8 mouse cellular contexts compared by ENCODE assay signal in genomic region chr16:35592274-35593065, GRCm38 (mm10). TPM values are rescaled to one million over a fixed set of nuclear protein-coding genes. Genes with fewer than 3 reads are reported as not detected.
DNase-seq lines count a peak whose midpoint lies in the region; ATAC-seq lines count a peak whose summit lies in the region.

No protein-coding gene starts in this region.

- no peak for ATAC-seq in hindbrain, embryonic 12.5 days (ENCODE audit: low FRiP score)
- no peak for ATAC-seq in granulocyte monocyte progenitor cell, adult 5-6 weeks (replicated peaks; ENCODE audit: poor library complexity, severe bottlenecking)

- H3K27ac ChIP-seq in forebrain, embryonic 10.5 days = peak overlapping the region; percentile 79
- peak overlapping the region; percentile 62 for H3K27ac ChIP-seq in hindbrain, embryonic 12.5 days
- peak overlapping the region; percentile 84 for H3K27ac ChIP-seq in midbrain, embryonic 10.5 days (replicated peaks)

- H3K4me3 ChIP-seq in forebrain, embryonic 10.5 days = no peak overlapping the region
- no peak overlapping the region for H3K4me3 ChIP-seq in hindbrain, embryonic 12.5 days
- H3K4me3 ChIP-seq in midbrain, embryonic 10.5 days = no peak overlapping the region

- DNase-seq in left cerebral cortex, postnatal 4 days = peak; percentile 84
- no peak for DNase-seq in left cerebral cortex, adult 8-10 months (ENCODE audit: low spot score in 2 of 2)
- DNase-seq in forebrain, embryonic 10.5 days (ENCODE audit: extremely low spot score, low spot score) = no peak
- DNase-seq in midbrain, embryonic 10.5 days (ENCODE audit: low spot score) = no peak
- DNase-seq in thymus, adult 18-20 months = no peak
- DNase-seq in embryo, embryonic 10.5 days (ENCODE audit: low spot score) = no peak

- H3K9me3 ChIP-seq in forebrain, embryonic 10.5 days = peaks cover 8% of the 10 kb centered on the region; the same call in 1 of the 2 replicates
- H3K9me3 ChIP-seq in hindbrain, embryonic 12.5 days (replicated peaks) = peaks cover 3% of the 10 kb centered on the region; the same call in 1 of the 2 replicates
- peaks cover 6% of the 10 kb centered on the region; the same call in 1 of the 2 replicates for H3K9me3 ChIP-seq in midbrain, embryonic 10.5 days (replicated peaks)

- intact Hi-C loops in left cerebral cortex, postnatal 4 days (cut with DNase I) = no loop called here

- H3K4me2 ChIP-seq in hindbrain, embryonic 12.5 days (replicated peaks) = no peak overlapping the region

- WGBS in forebrain, embryonic 10.5 days = 40% methylated on average over 5 of the region's 5 CpGs
- 33% methylated on average over 5 of the region's 5 CpGs for WGBS in hindbrain, embryonic 12.5 days
- WGBS in midbrain, embryonic 10.5 days = 44% methylated on average over 5 of the region's 5 CpGs

- peaks cover 19% of the 10 kb centered on the region; the same call in 1 of the 2 replicates for H3K27me3 ChIP-seq in forebrain, embryonic 10.5 days (ENCODE audit: poor library complexity, severe bottlenecking)
- H3K27me3 ChIP-seq in hindbrain, embryonic 12.5 days = no peaks in the 10 kb centered on the region
- H3K27me3 ChIP-seq in midbrain, embryonic 10.5 days (ENCODE audit: low read depth, poor library complexity, severe bottlenecking) = peaks cover 7% of the 10 kb centered on the region; the same call in 1 of the 2 replicates

- no peak overlapping the region for H3K9ac ChIP-seq in hindbrain, embryonic 12.5 days

- peaks cover 21% of the 10 kb centered on the region for H3K36me3 ChIP-seq in forebrain, embryonic 10.5 days (replicated peaks)
- no peaks in the 10 kb centered on the region for H3K36me3 ChIP-seq in hindbrain, embryonic 12.5 days
- peaks cover 43% of the 10 kb centered on the region for H3K36me3 ChIP-seq in midbrain, embryonic 10.5 days

- peaks cover 86% of the 10 kb centered on the region for H3K4me1 ChIP-seq in forebrain, embryonic 10.5 days
- peaks cover 74% of the 10 kb centered on the region for H3K4me1 ChIP-seq in hindbrain, embryonic 12.5 days
- peaks cover 89% of the 10 kb centered on the region for H3K4me1 ChIP-seq in midbrain, embryonic 10.5 days

RNA-seq across cellular contexts. Expression of gene Sema5b, which starts 51.5 kb away (rescaled TPM):
- 10 to 100 TPM; 29.9 to 30.5 TPM for total RNA-seq in left cerebral cortex, postnatal 4 days (2021)
- 10 to 100 TPM; 15.2 to 20.7 (median 16.1) TPM for total RNA-seq in left cerebral cortex, adult 8-10 months (2022)
- 35.7 and 37.5 TPM in 2 replicates for polyA plus RNA-seq in forebrain, embryonic 10.5 days (2016; fragmentation: Nextera tagmentation; extraction: Ambion mirVana)
- 36.7 and 42.9 TPM in 2 replicates for polyA plus RNA-seq in hindbrain, embryonic 12.5 days (2016; fragmentation: Nextera tagmentation; extraction: Ambion mirVana)
- polyA plus RNA-seq in midbrain, embryonic 10.5 days (2016; fragmentation: Nextera tagmentation; extraction: Ambion mirVana) = 59.1 and 72.3 TPM in 2 replicates
- total RNA-seq in granulocyte monocyte progenitor cell, adult 5-6 weeks (2014; fragmentation: Nextera tagmentation) = not detected in 2 replicates
- total RNA-seq in granulocyte monocyte progenitor cell, adult 5-6 weeks (2017) = not detected in 2 replicates

Comparison
In these comparisons a context has a peak if more than half of its experiments do, and no peak if none do; other contexts are left out.
1. RNA of gene Sema5b, which starts 51.5 kb away (total RNA-seq): 29.9 to 30.5 TPM in left cerebral cortex, postnatal 4 days and 15.2 to 20.7 TPM in left cerebral cortex, adult 8-10 months; not detected in granulocyte monocyte progenitor cell, adult 5-6 weeks; every median in the first group is over 10 times any median in the second.
2. Peak in every context shown above with its lines, with median percentiles within 50 percentile points of each other: H3K27ac ChIP-seq.